Mouse (Mus musculus): Measurements from ENCODE around the gene Tex50.
"Not testable (repeated sequence)": the region's sequence is repeated elsewhere in the genome, so short reads cannot be mapped to it uniquely, and the experiment has no call there.

Tex50 gene

GRCm38 (mm10) chr1:161159214-161159613 lies at the start of gene Tex50:
Tex50 (minus strand) TSS chr1:161159314.
- DNase-seq = no peak

DNA sequence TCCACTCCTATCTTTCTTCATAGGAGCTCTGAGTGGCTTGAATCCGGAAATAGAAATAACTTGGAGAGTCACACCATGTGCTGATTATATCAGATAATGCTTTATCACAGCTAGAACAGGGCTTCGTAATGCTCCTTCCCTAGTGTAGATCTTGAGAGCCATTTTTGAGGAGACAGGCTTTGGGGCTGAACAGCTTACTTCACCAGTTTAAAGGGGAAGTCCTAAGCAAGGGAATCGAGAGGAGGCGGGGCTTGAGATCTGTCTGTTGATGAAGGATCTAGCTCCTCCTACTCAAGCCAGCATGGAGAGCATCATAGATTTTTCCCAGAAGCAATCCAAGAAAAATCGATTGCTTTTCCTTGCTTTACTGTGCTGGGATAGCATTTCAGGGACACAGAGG lies 40.7 kb upstream of the Tex50 start:
- no peak for DNase-seq

GRCm38 (mm10) chr1:161196364-161196763 lies 37.2 kb upstream of the Tex50 start:
- not testable (repeated sequence) for DNase-seq

GRCm38 (mm10) chr1:161195541-161196351 lies 36.6 kb upstream of the Tex50 start:
- DNase-seq = peak; percentile 94 to 96

DNA sequence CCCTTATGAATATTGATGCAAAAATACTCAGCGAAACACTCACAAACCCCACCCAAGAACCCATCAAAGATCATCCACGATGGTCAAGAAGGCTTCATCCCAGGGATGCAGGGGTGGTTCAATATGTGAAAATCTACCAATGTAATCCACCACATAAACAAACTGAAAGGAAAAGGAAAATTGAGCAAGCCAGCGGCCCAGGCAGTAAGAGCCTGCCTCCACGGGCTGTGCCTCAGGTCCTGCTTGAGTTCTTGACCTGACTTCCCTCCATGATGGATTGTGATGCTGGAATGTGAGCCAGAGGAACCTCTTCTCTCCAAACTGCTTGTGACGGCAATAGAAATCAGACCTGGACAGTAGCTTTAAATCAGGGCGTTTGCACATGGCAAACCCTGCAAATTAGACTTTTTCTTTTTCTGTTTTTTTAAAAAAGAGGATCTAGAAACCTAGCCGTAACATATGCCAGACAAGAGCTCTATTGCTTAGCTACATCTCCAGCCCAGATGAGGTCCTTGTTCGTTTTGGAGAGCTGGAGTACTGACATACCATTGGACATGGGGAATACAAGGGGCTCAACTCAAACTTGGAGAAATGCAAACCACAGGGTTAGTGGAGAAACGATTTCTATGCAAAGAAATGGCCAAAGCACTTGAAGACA lies 31.3 kb upstream of the Tex50 start:
- no peak for DNase-seq

GRCm38 (mm10) chr1:161185431-161185830 lies 26.3 kb upstream of the Tex50 start:
- no peak for DNase-seq

GRCm38 (mm10) chr1:161183677-161184076 lies 24.6 kb upstream of the Tex50 start:
- DNase-seq = no peak

GRCm38 (mm10) chr1:161182386-161182785 lies 23.3 kb upstream of the Tex50 start:
- DNase-seq = no peak

DNA sequence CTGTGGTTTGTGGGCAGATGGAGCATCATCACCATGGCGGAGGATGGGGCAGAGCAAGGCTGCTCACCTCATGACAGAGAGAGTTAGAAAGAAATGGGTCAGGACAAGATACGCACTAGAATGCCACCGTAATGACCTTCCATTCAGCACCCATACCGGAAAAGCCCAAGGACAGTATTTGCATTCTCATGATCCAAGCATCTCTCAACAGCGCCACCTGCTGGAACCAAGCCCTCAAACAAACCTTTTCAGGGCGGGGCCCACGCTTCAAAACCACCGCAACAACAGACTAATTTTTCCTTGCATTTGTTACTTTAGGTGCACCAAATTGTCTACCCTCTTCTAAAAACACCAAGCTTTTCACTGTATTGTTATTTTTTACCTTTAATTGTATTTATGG lies 21.6 kb upstream of the Tex50 start:
- DNase-seq = peak; percentile 71 to 81

- DNase-seq = peak; percentile 79 to 80
Observed at GRCm38 (mm10) chr1:161170651-161171050, 11.5 kb upstream of the Tex50 start.

GRCm38 (mm10) chr1:161160266-161160665 lies 1.2 kb upstream of the Tex50 start:
- no peak for DNase-seq

DNA sequence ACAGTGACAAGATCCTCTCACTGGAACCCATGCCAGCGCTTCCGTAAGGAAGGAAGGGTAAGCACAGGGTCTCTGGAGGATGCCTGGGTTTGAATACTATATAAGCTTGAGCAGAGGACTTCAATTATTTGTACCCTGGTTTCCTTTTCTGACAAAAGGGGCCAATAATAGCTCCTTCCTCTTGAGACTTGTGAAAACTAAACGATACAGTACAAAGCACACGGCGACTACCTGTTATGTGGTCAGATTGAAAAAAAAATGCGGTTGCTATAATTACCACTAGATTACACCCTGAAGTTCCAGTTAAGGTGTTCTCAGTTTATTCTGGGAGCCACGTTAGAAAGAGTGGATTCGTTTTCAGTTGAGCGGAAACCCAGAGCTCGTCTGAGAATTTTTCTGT lies 2.6 kb downstream of the Tex50 start:
- DNase-seq = no peak

DNA sequence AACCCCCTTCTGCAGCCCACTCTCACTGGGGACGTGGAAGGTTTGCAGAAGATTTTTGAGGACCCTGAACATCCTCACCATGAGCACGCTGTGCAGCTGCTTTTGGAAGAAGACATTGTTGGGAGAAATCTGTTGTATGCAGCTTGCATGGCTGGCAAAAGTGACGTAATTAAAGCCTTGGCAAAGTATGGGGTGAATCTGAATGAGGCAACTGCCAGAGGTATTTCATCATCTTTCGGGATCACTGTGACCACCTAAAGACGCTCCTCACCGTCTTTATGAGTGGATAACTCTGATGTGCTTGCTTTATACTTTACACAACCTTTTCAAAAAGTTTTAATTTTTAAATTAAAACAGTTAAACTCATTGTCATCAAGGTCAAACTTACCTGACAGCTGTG lies 8.0 kb downstream of the Tex50 start:
- DNase-seq = no peak

- no peak for DNase-seq
Observed at GRCm38 (mm10) chr1:161147888-161148287, 11.2 kb downstream of the Tex50 start.

- DNase-seq = not testable (repeated sequence)
Observed at GRCm38 (mm10) chr1:161145611-161146010, 13.5 kb downstream of the Tex50 start.

DNA sequence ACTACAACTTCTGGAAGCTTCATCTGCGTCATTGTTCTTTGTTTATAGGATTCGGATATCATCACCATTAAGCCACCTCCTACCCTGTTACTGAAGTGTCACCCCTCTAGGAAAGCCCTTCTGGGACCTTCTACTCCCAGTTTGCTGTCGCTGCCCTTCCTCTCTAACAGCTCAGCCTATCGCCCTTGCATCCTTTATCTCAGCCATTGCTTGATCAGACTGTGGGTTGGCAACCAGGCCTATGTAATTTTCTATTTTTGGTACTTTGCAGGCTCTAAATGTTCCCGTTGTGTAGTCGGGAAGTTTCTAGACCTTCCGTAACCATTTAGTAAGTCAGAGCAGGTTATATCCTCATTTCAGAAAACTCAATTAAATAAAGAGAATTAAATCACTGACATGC lies 15.9 kb downstream of the Tex50 start:
- DNase-seq = no peak

DNA sequence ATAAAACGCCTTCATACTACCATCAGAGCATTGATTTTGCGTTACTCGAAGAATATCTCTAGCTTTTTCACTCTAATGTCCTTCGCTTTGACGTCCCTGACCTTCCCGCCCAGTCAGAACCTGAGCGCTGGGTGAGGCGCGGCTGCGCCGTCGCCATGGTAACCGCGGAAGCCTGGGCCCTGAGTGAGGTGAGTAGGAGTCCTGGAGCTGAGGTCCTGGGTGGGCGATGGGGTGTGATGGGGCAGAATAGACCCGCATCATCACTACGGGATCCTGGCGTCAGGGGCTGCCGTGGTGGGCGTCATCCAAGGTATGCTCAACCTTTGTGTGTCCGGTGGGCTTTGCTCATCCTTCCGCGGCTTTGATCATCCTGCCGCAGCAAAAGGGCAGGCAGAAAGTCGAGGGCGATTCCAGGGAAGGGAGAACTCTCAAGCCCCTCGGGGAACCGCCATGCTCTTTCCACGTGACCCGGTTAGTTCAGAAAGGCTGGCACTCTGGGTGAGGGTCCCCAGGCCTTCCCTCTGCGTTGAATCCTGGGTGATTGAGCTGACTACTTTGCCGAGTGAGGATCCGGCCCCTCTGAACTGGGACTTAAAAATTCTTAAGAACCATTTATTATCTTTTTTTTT lies 16.5 kb downstream of the Tex50 start, which contains the start of gene Ankrd45:
Gene Ankrd45, plus strand, starts transcription at position 161 of the 629 bp plus-strand sequence.
- peak; percentile 71 to 77 for DNase-seq

- no peak for DNase-seq
Observed at GRCm38 (mm10) chr1:161140026-161140762, 18.9 kb downstream of the Tex50 start.

GRCm38 (mm10) chr1:161139496-161139895 lies 19.6 kb downstream of the Tex50 start:
- DNase-seq = no peak

GRCm38 (mm10) chr1:161130726-161131664 lies 28.1 kb downstream of the Tex50 start, which contains the start of gene Klhl20:
Klhl20 (minus strand) TSS chr1:161131511.
- DNase-seq = peak; percentile 93 to 95

DNA sequence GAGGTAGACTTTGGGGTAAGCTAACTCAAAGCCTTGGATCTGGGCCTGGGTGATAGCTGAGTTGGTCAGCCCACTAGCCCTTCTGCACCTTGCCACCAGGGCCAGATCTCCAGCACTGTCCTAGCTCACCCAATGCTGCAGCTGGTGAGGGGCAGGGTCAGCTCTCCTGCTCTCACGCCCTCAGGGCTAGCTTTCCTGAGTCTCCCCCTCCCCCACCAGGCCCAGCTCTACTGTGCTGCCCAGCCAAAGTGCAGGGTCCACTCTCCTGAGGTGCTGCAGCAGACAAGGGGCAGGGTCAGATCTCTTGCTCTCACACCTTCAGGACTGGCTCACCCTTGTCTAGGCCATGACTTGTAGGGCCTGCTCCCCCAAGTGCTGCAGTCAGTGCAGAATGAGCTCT lies 32.7 kb downstream of the Tex50 start:
- no peak for DNase-seq

All from cerebellum, postnatal 10 days (tissue).